Mouse (Mus musculus) erythroid progenitor cell, adult 5-6 weeks (primary cell): ENCODE data around the gene Snapc4. TPM values are rescaled to one million over a fixed set of nuclear protein-coding genes. Genes with fewer than 3 reads are reported as not detected.

Source experiments
- ATAC-seq: replicated peaks from 2 replicates; pipeline ENCODE4 v1.8.0; 2016; ENCODE audit warnings: moderate number of reproducible peaks, mild to moderate bottlenecking, moderate TSS enrichment, inconsistent platforms; ENCODE audit not compliant: poor library complexity, low FRiP score, severe bottlenecking
- total RNA-seq, 2 experiments: library from RNA; stranded (forward) in 1 of 2; stranded (reverse) in 1 of 2; fragments of 150-400 nt in 1 of 2; fragments of 186-747, 209-891 nt in 1 of 2; gene quantifications; 2 replicates each; pipeline versions ENCODE4 v1.2.3 to v1.2.4; 2015 to 2017; ENCODE audit warnings: low replicate concordance in 2 of 2

The Snapc4 gene
- total RNA-seq (2015; ENCODE audit: low replicate concordance), result 1.3 and 3.2 TPM in 2 replicates
- total RNA-seq (2017; ENCODE audit: low replicate concordance), result 10.5 and 13.2 TPM in 2 replicates

DNA sequence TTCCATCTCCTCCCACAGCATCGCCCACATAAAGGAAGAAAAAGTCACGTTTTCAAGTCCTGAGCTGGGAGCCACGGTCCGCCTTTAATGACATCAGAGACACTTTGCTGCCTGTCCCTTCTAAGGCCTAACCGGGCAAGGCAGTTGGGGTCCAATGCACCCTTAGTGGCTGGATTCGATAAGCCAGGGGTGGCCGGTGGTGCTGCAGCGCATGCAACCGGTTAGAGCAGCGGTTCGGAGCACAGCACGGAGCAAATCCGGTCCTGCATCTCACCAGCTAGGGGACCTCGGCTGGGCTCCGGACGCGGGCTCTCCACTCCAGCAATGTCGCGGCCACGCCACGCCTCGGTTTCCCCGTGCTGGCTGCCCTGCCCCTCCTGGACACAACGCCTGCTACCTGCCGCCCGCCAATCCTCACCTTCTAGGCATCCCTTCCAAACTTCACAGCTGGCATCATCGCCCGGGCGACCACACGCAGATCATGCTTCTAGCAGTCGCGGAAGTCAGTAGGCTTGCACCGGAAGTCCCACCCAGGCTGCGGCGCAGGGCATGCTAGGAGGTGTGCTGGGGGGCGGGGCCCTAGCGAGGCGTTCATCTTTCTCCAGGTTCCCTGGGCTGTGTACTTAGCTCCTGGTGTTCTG is at the start of gene Snapc4:
TSS of gene Snapc4 (minus strand) at position 523 of the 641 bp plus-strand sequence.
- ATAC-seq, result peak; percentile 95

DNA sequence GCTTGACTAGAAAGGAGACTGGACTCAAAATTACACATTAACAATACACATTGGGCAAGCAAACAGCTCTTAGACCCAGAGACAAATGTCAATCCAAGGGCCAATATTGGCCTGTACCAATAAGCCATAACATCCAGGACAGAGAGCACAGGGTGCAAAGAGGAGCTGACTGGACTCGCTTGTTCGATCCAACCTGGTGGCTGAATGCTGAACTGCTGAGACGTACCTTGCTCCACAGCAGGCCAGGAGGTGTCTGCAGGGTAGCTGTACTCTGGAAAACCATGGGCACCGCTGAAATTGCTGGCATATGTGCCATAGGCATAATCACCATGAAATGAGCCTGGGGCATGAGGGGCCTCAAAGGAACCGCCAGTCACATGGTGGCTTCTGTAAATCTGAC is 49.4 kb upstream of the Snapc4 start:
- no peak for ATAC-seq

DNA sequence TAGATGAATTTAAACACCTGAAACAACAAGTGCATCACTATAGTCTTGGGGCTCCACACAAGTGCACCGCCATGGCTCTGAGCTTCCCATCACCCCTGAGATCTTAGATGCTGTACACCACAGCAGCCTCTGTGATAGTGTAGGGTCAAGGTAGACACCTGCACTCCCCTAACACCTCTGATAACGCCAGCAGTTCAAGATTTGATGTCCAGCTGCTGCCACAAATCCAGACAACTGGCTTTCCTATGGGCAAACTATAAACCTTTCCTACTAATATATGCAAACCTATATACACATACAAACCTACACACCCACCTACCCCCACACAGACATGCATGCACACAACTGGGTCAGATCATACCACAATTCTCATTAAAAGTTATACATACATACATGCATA is 44.1 kb upstream of the Snapc4 start:
- ATAC-seq, result no peak

DNA sequence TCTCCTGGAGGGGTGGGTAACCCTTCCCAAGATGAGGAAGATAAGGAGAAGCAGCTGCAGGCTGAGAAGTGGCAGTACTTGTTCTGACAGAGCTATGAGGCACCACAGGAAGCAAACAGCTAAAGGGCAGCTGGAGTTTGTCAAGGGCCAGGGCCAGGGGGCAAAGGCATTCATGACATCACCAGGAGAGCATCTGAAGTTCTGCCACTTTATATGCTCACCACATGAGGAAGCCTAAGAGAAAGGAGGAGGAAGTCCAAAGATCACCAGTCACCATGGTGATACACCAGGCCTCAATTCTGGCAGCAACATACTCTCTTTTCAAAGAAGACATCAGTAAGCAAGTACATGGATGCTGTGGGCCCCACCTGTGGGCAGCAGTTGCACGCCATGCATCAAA is 42.6 kb upstream of the Snapc4 start:
- no peak for ATAC-seq

DNA sequence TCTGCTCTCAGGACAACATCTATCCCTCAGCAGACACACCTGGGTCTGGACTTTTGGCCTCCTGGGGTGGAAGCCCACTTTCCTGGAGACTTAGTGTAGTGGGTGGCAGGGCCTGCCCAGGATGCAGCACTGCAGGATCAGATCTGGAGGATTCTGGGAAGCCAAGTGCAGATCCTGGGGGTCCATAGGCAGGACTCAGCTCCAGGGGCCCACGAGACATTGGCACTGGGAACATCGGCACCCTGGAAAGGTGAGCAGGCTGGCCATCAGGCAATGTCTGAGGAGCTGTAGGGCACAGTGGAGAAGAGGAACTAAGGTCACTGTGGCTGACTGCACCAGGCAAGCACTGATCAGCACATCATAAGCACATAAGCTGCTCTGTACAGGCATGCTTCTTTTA is 41.5 kb upstream of the Snapc4 start:
- ATAC-seq, result no peak

DNA sequence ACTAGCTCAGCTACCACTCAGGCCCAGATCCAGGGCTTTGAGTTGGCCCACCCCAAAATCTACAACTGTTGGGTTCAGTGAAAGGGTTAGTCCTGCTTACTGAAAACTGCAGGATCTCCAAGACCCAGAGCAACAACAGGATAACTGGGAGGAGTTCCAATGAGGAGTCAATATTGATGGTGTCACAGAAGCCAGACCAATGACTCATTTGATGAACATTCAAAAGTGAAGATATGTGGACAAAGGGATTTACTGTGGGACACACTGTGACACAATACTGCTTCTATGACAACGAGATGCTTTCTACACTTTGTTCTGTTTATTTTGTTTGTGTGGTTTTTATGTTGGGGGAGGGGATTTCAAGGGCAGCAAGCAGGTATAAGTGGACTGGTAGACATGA is 37.7 kb upstream of the Snapc4 start:
- no peak for ATAC-seq

DNA sequence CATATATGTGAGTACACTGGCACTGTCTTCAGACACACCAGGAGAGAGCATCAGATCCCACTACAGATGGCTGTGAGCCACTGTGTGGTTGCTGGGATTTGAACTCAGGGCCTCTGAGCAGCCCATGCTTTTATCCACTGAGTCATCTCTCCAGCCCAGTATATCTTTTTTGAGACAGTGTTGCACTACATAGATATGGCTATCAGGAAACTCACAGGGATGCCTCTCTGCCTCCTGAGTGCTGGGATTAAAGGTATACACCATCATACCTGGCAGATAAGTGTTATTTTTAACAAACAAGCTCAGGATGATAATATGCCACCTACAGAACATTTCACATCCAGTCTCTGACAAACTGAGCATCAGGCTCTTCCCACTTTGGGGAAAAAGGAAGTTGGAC is 36.6 kb upstream of the Snapc4 start:
- ATAC-seq, result no peak

DNA sequence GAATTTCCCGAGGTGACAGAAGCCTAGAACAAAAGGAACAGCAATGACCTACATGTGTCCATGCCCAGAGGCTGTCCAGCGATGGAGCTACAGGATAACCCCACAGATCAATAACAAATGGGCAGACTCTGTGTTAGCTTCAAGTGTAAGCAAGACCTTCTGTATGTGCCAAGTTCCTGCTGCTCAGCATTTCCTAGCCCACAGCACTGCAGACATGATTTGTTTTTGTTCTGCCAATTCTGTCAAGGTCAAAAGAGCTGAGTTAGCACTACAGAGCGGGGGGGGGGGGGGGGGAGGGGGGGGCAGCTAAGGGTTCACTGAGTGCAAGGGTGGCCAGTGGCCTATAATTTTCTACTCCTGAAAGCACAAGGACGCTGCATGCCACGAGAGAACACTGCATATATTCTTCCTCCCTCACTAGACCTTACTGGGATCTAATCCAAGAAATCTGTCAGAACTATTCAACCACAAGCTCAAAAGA is 30.5 kb upstream of the Snapc4 start:
- no peak for ATAC-seq

DNA sequence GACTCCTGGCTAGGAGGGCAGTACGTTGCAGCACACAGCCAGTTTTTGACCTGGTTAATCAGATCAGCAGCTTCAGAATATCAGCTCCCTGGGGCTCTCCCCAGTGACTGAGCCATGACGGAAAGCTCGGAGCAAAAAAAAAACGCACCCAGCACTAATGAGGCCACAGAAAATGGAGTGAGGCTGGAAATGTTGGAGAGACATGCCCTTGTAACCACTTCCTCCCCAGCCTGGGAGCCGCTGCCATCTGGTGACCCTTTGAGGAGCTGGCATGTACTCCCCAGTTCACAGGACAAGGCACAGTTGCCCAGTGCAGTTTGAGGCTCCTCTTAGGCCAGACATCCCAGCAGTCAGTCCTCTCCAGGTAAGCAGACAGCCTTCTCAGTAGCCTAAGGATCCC is 29.6 kb upstream of the Snapc4 start:
- ATAC-seq, result no peak

DNA sequence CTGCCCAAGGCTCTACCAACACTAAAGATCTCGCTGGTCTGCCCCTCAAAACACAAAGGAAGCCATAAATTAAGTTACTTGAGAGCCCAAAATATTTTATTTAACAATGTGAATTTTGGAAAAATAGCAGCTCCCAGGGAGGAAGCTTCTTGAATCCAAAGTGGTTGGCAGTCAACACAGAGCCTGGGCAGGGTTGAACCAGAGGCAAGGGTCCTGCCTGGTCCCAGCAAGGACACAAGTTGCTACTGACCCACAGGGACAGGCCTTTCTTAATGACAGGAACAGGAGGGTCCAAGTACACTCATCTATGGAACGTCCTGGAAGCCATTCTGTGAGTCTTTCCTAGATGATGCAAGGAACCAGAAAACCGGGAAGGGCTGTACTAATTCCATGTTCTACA is 28.9 kb upstream of the Snapc4 start:
- peak; percentile 20 for ATAC-seq

DNA sequence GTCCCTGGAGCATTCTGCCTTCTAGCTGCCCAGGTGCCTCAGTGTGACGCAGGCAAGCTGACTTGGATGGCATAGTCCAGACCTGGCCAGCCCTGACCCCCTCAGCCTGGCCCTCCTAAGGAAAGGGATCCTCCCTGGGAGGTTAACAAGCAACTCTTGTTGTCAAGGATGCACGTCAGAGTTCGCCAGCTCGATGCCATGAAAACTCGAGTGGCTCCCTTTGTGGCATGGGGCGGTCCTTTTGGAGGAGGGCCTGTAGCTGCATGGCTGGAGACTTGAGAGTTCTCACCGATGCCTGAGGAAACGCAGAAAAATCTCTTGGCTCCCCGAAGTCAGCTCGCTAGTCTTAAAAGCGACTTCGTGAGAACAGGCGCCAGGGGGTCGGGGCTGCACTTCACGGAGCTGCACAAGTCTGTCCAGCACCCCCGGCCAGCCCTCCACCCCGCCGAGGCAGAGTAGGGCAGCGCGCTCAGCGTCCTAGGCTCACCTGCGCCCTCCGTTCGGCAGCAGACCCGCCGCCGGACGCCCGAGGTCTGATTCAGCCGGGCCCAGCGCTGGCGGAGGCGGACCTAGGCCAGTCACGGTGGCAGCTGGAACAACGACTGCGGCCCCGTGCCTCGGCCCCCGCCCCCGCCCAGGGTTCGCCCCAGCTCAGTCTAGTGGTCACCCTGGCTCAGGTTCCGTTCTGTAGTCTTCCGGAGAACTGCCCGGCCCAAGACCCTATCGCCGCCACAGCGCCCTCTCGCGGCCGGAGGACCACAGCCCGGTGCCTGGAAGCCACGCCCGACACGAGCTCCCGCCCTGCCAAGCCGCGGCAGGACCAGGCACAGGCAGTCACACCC is 28.3 kb upstream of the Snapc4 start, which contains the start of gene Inpp5e:
TSS of gene Inpp5e (minus strand) at position 689 of the 842 bp plus-strand sequence.
- peak; percentile 93 for ATAC-seq

DNA sequence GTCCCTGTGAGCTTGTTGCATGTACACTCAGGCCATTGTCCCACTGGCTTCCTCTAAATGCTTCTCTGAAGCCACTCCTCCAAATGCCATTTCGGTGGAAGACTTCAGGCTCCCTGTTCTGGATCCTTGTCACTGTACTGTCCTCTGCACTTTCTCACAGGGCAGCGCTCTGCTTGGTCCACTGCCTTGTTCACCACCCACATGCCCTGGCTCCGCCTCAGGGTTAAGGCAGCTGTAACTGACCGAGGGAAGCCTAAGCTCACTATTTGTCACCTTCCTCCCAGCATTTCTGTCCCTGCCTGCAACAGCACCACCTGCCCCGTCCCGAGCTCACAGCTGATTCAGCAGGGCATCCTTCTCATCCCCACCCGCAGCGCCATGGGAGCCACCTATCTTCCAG is 22.9 kb upstream of the Snapc4 start:
- no peak for ATAC-seq

DNA sequence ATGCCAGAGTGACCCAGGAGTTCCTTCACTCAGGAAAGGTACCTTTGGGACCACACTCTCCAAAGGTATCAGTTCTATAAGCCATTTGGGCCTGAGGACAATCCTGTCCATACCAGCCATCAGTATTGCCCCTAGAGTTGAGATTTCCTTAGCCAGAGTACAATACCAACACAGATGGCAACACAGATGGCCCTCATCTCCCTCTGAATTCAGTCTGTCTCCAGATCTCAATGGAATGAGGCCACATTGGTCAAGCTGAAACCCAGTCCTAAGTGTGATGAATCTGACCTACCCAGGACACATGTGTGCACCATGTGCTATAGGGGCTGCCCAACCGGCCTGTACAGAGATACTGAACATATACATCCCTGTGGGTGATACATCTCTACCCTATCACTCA is 21.8 kb upstream of the Snapc4 start:
- ATAC-seq, result no peak

DNA sequence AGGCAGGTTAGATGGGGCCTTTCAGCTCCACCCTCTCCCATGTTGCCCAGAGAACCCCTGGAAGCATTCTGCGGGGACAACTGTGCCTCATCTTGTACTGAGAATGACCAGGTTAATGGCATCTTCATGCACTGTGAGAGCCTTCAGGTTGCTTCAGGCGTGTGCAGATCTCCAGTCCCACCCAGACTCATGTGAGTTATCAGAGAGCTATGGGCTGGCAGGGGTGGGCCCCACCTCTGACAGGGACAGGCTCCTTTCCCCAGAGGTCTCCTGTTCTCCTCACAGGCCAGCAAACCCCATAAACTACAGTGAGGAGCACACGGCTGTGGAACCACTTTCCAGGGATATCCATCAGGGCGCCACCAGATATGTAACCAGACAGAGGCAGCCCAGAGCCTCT is 20.6 kb upstream of the Snapc4 start:
- no peak for ATAC-seq

DNA sequence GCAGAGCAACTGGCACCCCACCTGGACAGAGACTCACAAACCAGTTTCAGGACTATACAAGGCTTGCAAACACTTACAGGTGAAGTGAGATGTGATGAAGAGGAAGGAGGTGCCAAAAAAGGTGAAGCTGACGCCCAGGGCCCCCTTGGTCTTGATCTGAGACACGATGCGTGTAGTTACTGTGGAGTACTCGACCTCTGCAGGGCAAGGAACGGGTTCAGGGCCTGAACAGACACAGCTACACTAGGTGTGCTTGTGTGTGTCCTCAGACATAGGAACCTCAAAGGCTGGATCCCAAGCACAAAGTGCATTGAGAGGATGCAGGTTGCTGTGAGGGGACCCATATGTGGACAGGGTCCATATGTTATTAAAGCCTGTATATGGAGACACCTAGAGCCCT is 19.8 kb upstream of the Snapc4 start:
- ATAC-seq, result no peak

DNA sequence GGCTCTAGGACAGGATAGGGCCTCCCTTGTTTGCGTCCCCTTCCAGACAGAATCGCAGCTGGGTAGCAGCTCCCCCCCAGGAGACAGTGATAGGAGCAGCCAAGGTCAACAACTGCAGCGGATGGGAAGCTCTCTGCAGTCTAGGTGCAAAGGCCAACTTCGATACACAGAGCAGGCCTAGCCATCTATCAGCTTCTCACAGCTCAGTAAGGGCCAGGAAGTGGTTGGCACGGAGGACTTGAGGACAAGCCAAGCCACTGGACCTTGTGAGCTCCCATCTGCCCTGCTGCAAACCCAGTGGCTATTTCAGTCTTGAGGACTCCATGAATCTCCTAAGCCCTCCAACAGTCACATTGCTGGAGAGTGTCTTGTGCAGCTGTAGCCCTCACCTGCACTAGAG is 19.2 kb upstream of the Snapc4 start:
- no peak for ATAC-seq

DNA sequence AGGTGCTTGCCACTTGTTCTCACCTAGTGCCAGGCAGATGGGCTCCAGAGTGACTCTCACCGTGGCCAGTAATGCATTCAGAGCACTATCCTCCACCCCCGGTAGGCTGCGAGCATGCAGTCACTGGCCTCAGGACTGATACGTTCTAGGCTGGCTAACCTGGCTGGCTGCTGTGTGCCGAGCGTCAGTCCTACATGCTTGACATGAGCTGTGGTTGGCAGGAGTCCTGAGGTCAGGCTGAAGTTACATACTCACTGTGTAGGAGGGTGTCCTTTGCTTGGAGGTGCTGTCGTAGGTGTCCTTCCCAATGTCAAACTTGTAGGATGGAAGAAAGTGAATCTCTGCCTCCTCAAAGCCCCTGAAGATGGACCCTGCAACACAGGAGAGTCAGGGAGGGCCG is 18.5 kb upstream of the Snapc4 start:
- ATAC-seq, result no peak

DNA sequence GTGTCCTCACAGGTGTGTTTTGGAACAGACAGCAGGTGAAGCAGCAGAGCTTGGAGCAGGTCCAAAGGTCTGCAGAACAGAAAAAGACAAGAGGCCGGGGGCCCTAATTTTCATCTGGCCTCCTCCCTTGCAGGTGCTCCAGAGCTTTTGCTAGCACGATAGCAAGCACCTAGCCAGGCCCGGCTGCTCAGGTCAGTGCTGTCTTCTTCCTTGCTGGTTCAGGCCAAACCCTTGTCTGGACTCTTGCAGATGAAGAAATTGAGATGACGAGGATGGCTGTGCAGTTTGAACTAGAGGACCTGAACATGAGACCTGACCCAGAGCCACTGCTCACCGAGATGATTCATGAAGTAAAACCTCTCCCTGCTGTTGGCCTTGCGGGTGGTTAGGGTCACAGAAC is 11.2 kb upstream of the Snapc4 start:
- no peak for ATAC-seq

DNA sequence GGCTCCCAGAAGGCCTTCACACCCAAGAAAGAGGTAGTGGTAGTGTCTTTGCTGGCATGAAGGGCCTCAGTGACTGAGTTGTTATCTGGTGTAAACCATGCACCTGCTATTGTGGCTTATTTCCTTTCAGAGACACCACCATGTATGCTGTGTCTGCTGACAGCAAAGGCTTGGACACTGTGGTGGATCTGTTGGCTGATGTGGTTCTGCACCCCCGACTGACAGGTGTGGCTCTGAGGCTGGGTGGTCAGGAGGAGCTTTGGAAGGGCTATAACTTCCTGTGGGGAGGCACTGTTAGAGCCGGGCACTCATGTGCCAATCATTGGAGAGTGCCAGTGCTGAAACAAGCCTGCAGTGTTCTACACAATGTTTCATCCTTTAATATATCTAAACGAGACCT is 10.5 kb upstream of the Snapc4 start:
- ATAC-seq, result no peak

DNA sequence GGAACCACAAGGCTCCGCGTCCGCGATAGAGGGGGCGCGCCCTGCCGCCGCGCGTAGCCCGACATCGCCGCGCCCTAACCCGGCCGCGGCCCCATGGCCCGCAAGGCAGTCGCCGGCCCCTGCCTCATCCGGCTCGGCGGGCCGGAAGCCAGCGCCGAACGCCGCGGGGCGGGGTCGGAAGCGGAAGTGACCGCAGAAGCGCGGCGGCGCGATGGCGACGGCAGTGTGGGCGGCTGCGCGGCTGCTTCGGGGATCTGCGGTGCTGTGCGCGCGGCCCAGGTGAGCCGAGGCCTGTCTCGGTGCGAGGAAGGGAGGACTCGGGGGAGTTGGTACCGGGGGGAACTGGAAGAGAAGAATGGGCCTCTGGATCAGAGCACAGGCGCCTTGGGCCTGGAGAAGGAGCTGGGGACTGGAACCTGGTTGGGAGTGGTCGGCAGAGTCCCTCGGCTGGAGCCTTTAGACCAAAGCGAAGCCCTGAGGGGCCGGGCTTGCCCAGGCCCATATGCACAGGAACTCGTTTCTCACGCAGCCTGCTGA is 8.8 kb upstream of the Snapc4 start, which contains the start of the genes Entr1 and Pmpca:
TSS of gene Entr1 (minus strand) at position 163 of the 537 bp plus-strand sequence.
TSS of gene Pmpca (plus strand) at position 186 of the 537 bp plus-strand sequence.
- peak; percentile 93 for ATAC-seq

DNA sequence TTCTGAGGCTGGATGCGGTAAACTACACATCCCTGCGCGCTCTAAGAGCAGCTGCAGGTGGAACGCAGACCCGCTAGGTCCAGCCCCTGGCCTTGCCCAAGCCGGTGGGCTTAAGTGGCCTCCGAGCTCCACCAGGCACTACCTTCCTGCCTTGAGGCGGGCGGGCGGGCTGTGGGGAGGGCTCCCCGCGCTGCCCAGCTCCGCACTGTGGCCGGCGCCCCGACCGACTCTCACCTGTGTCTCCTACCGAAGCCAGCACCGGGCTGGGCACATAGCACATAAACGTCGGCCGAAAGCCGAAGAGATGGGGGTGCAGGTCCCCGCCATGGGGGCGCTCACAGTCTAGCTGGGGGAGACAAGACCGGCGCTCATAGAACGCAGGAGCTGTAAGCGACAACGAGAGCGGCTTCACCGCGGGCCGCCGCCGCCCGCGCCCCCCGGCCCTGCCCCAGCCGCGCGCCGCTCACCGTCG is 8.3 kb upstream of the Snapc4 start:
- ATAC-seq, result no peak
